Mouse (Mus musculus): ENCODE results near the gene Ncln. TPM values are rescaled to one million over a fixed set of nuclear protein-coding genes. Genes with fewer than 3 reads are reported as not detected.

The Ncln gene
- polyA plus RNA-seq, 1 experiment from 2014 or later: 44.6 TPM

DNA sequence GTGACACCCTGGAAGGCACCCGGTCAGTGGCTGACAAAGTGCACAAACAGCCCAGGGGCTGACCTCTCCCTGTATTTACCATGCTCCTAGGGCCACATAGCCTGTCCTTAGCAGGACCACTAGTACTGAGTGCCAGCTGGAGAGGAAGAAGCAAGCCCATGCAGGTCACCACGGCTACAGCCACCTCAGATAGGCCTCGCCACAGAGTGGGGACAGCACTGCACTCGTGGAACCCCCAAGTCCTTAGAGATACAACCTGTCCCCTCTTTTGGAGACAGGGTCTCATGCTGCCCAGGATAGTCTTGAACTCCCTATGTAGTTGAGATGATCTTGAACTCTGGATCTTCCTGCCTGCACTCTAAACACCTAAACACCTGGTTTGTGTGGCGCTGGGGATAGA, 45.2 kb upstream of the Ncln start:
- Histone ChIP-seq H3K27me3 (ENCODE audit: control insufficient read depth, insufficient read depth, low read length) (no peaks in the 10 kb centered on the region), H3K9ac (ENCODE audit: low read length) (peak overlapping the region; percentile 93), H3K27ac (replicated peaks in 1 of 2; ENCODE audit: control insufficient read depth in 1 of 2, insufficient read depth in 1 of 2, low read depth in 2 of 2, low read length in 2 of 2) (peak overlapping the region; percentile 18 to 37; a peak in 1 of 4 replicates), H3K4me3 (ENCODE audit: control insufficient read depth in 1 of 2, insufficient read depth in 1 of 2, low read depth in 1 of 2, low read length in 2 of 2) (no peak overlapping the region), H3K36me3 (ENCODE audit: control insufficient read depth, insufficient read depth, low read length) (0 out of 2 replicates have a peak, but pooled peaks cover 4% of the 10 kb centered on the region), H3K4me1 (ENCODE audit: control insufficient read depth in 2 of 2, insufficient read depth in 2 of 2, low read length in 2 of 2) (peaks cover 20 to 34% of the 10 kb centered on the region in 2 experiments), H3K9me3 (ENCODE audit: control insufficient read depth, low read length) (no peaks in the 10 kb centered on the region), H3K4me2 (ENCODE audit: low read length) (peak overlapping the region; percentile 35; the same call in 1 of the 2 replicates)
- WGBS: 72% methylated on average over 5 of the region's 5 CpGs
- no peak for ATAC-seq (ENCODE audit: insufficient number of reproducible peaks, insufficient read depth, low FRiP score, low read depth)

DNA sequence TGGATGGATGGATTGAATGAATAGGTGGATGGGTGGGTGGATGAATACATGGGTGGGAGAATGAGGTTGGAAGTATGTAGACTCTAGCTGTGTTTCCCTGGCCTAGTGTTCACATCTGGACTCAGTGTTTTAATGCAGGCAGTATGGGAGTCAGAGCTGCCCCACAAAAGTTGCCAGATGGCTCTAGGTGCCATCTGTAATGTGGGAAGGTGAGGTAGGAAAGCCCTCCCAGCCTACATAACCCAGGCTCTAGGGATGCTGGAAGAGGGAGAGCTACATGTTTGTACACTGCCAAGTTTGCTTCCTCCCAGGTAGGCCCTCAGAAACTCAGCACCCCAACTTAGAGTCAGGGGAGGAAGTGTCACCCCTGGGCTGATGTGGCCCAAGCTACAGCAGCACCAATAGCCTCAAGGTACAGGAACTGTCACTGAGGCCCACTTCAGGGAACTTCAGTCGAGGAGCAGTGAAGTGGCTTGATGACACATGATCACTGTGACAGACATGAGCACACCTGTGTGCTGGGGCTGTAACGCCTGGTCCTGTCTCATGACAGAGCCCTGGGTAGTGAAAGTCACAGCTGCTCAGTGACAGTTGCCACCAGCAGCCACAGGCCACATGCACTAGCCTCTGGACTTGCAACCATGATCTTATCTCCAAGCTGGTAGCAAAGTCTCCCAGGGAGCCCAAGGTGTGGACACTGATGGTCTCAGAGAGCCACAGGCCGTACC, 42.3 kb upstream of the Ncln start:
- WGBS: 58% methylated on average over 3 of the region's 3 CpGs

GRCm38 (mm10) chr10:81537429-81537828, 41.2 kb upstream of the Ncln start:
- no peak for ATAC-seq (ENCODE audit: insufficient number of reproducible peaks, insufficient read depth, low FRiP score, low read depth)
- Histone ChIP-seq H3K27me3 (ENCODE audit: control insufficient read depth, insufficient read depth, low read length) (no peaks in the 10 kb centered on the region), H3K9me3 (ENCODE audit: control insufficient read depth, low read length) (no peaks in the 10 kb centered on the region), H3K4me3 (ENCODE audit: control insufficient read depth in 1 of 2, insufficient read depth in 1 of 2, low read depth in 1 of 2, low read length in 2 of 2) (no peak overlapping the region), H3K27ac (replicated peaks in 1 of 2; ENCODE audit: control insufficient read depth in 1 of 2, insufficient read depth in 1 of 2, low read depth in 2 of 2, low read length in 2 of 2) (no peak overlapping the region), H3K4me1 (ENCODE audit: control insufficient read depth in 2 of 2, insufficient read depth in 2 of 2, low read length in 2 of 2) (peaks cover 17 to 21% of the 10 kb centered on the region in 2 experiments), H3K36me3 (ENCODE audit: control insufficient read depth, insufficient read depth, low read length) (peaks cover 17% of the 10 kb centered on the region), H3K4me2 (ENCODE audit: low read length) (no peak overlapping the region), H3K9ac (ENCODE audit: low read length) (no peak overlapping the region)
- WGBS: 92% methylated on average over 2 of the region's 2 CpGs

More for the DNA sequence above, 42.3 kb upstream of the Ncln start:
- Histone ChIP-seq H3K9ac (ENCODE audit: low read length) (0 out of 2 replicates have a peak overlapping the region, but pooled peaks have one; percentile 8), H3K27me3 (ENCODE audit: control insufficient read depth, insufficient read depth, low read length) (no peaks in the 10 kb centered on the region), H3K4me3 (ENCODE audit: control insufficient read depth in 1 of 2, insufficient read depth in 1 of 2, low read depth in 1 of 2, low read length in 2 of 2) (no peak overlapping the region), H3K27ac (replicated peaks in 1 of 2; ENCODE audit: control insufficient read depth in 1 of 2, insufficient read depth in 1 of 2, low read depth in 2 of 2, low read length in 2 of 2) (no peak overlapping the region), H3K4me2 (ENCODE audit: low read length) (no peak overlapping the region), H3K36me3 (ENCODE audit: control insufficient read depth, insufficient read depth, low read length) (0 out of 2 replicates have a peak, but pooled peaks cover 8% of the 10 kb centered on the region), H3K4me1 (ENCODE audit: control insufficient read depth in 2 of 2, insufficient read depth in 2 of 2, low read length in 2 of 2) (peaks cover 21 to 25% of the 10 kb centered on the region in 2 experiments), H3K9me3 (ENCODE audit: control insufficient read depth, low read length) (no peaks in the 10 kb centered on the region)
- ATAC-seq (ENCODE audit: insufficient number of reproducible peaks, insufficient read depth, low FRiP score, low read depth): no peak

- Histone ChIP-seq H3K4me2 (ENCODE audit: low read length) (no peak overlapping the region), H3K9ac (ENCODE audit: low read length) (no peak overlapping the region), H3K4me3 (ENCODE audit: control insufficient read depth in 1 of 2, insufficient read depth in 1 of 2, low read depth in 1 of 2, low read length in 2 of 2) (no peak overlapping the region), H3K4me1 (ENCODE audit: control insufficient read depth in 2 of 2, insufficient read depth in 2 of 2, low read length in 2 of 2) (peaks cover 12 to 14% of the 10 kb centered on the region in 2 experiments), H3K27ac (replicated peaks in 1 of 2; ENCODE audit: control insufficient read depth in 1 of 2, insufficient read depth in 1 of 2, low read depth in 2 of 2, low read length in 2 of 2) (no peak overlapping the region), H3K27me3 (ENCODE audit: control insufficient read depth, insufficient read depth, low read length) (no peaks in the 10 kb centered on the region), H3K9me3 (ENCODE audit: control insufficient read depth, low read length) (no peaks in the 10 kb centered on the region), H3K36me3 (ENCODE audit: control insufficient read depth, insufficient read depth, low read length) (peaks cover 22% of the 10 kb centered on the region)
- ATAC-seq (ENCODE audit: insufficient number of reproducible peaks, insufficient read depth, low FRiP score, low read depth): no peak
- WGBS: 78% methylated on average over 6 of the region's 6 CpGs
Measured at GRCm38 (mm10) chr10:81536734-81537133, 40.5 kb upstream of the Ncln start.

GRCm38 (mm10) chr10:81534826-81535225, 38.6 kb upstream of the Ncln start:
- Histone ChIP-seq H3K4me1 (ENCODE audit: control insufficient read depth in 2 of 2, insufficient read depth in 2 of 2, low read length in 2 of 2) (peaks cover 9% of the 10 kb centered on the region in 2 experiments), H3K4me2 (ENCODE audit: low read length) (no peak overlapping the region), H3K9ac (ENCODE audit: low read length) (no peak overlapping the region), H3K36me3 (ENCODE audit: control insufficient read depth, insufficient read depth, low read length) (peaks cover 40% of the 10 kb centered on the region), H3K9me3 (ENCODE audit: control insufficient read depth, low read length) (no peaks in the 10 kb centered on the region), H3K4me3 (ENCODE audit: control insufficient read depth in 1 of 2, insufficient read depth in 1 of 2, low read depth in 1 of 2, low read length in 2 of 2) (no peak overlapping the region), H3K27me3 (ENCODE audit: control insufficient read depth, insufficient read depth, low read length) (no peaks in the 10 kb centered on the region), H3K27ac (replicated peaks in 1 of 2; ENCODE audit: control insufficient read depth in 1 of 2, insufficient read depth in 1 of 2, low read depth in 2 of 2, low read length in 2 of 2) (no peak overlapping the region)
- WGBS: 69% methylated on average over 16 of the region's 16 CpGs
- ATAC-seq (ENCODE audit: insufficient number of reproducible peaks, insufficient read depth, low FRiP score, low read depth): no peak

DNA sequence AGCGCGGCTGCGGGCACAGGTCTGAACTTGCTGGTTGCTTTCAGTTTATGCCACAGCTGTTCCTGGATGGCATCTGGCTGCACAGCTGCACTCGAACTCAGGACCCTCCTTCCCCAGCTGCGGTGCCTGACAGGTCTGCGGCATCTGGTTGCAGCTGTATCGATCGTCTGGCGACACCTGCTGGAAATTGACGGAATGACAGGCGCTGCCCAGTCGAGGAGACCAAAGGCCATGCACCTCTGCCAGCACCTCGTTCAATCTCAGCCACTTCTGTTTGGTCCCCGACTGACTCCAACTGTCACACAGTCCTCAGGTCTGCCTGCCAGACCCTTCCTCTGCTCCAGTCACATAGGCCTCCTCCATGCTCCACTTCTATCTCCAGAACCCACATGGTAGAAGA, 30.6 kb upstream of the Ncln start:
- Histone ChIP-seq H3K36me3 (ENCODE audit: control insufficient read depth, insufficient read depth, low read length) (peaks cover 30% of the 10 kb centered on the region), H3K4me1 (ENCODE audit: control insufficient read depth in 2 of 2, insufficient read depth in 2 of 2, low read length in 2 of 2) (peaks cover 8 to 9% of the 10 kb centered on the region in 2 experiments; a peak in 2 of 4 replicates), H3K4me3 (ENCODE audit: control insufficient read depth in 1 of 2, insufficient read depth in 1 of 2, low read depth in 1 of 2, low read length in 2 of 2) (no peak overlapping the region), H3K27ac (replicated peaks in 1 of 2; ENCODE audit: control insufficient read depth in 1 of 2, insufficient read depth in 1 of 2, low read depth in 2 of 2, low read length in 2 of 2) (no peak overlapping the region), H3K9ac (ENCODE audit: low read length) (no peak overlapping the region), H3K27me3 (ENCODE audit: control insufficient read depth, insufficient read depth, low read length) (no peaks in the 10 kb centered on the region), H3K9me3 (ENCODE audit: control insufficient read depth, low read length) (no peaks in the 10 kb centered on the region), H3K4me2 (ENCODE audit: low read length) (no peak overlapping the region)
- WGBS: 14% methylated on average over 14 of the region's 14 CpGs
- ATAC-seq (ENCODE audit: insufficient number of reproducible peaks, insufficient read depth, low FRiP score, low read depth): no peak

- peaks cover 8 to 9% of the 10 kb centered on the region in 2 experiments; a peak in 2 of 4 replicates for H3K4me1 ChIP-seq (ENCODE audit: control insufficient read depth in 2 of 2, insufficient read depth in 2 of 2, low read length in 2 of 2)
- no peak overlapping the region for H3K4me3 ChIP-seq (ENCODE audit: control insufficient read depth in 1 of 2, insufficient read depth in 1 of 2, low read depth in 1 of 2, low read length in 2 of 2)
- H3K36me3 ChIP-seq (ENCODE audit: control insufficient read depth, insufficient read depth, low read length): peaks cover 15% of the 10 kb centered on the region
- no peak for ATAC-seq (ENCODE audit: insufficient number of reproducible peaks, insufficient read depth, low FRiP score, low read depth)
- no peak overlapping the region for H3K27ac ChIP-seq (replicated peaks in 1 of 2; ENCODE audit: control insufficient read depth in 1 of 2, insufficient read depth in 1 of 2, low read depth in 2 of 2, low read length in 2 of 2)
- WGBS: 44% methylated on average over 12 of the region's 13 CpGs
- no peaks in the 10 kb centered on the region for H3K27me3 ChIP-seq (ENCODE audit: control insufficient read depth, insufficient read depth, low read length)
- H3K9me3 ChIP-seq (ENCODE audit: control insufficient read depth, low read length): no peaks in the 10 kb centered on the region
- no peak overlapping the region for H3K4me2 ChIP-seq (ENCODE audit: low read length)
- H3K9ac ChIP-seq (ENCODE audit: low read length): no peak overlapping the region
Measured at GRCm38 (mm10) chr10:81525017-81525694, 29.0 kb upstream of the Ncln start.
